17 mouse cellular contexts compared by ENCODE assay signal in genomic region chr5:13624754-13625153, GRCm38 (mm10).
A peak's percentile ranks its signal among the peaks of the same experiment; 100 is the strongest.
DNase-seq lines count a peak whose midpoint lies in the region; ATAC-seq lines count a peak whose summit lies in the region.
"Had no signal": no experiment of that assay in that cellular context is flagged by ENCODE, and none has a peak within 500 bp of the region (broad histone marks: within the 10 kb centered on the region; RNA-seq: fewer than 3 reads in every experiment).

No protein-coding gene starts in this region.

- H3K9ac ChIP-seq in midbrain, embryonic 16.5 days (ENCODE audit: low read depth, low read length), result no peak overlapping the region
- H3K9ac ChIP-seq in hindbrain, embryonic 14.5 days, result no peak overlapping the region
- H3K9ac ChIP-seq: embryonic facial prominence, embryonic 12.5 days; heart, embryonic 12.5 days; limb, embryonic 12.5 days; liver, embryonic 13.5 days had no signal

- H3K4me3 ChIP-seq in midbrain, embryonic 10.5 days, result no peak overlapping the region
- H3K4me3 ChIP-seq in midbrain, embryonic 16.5 days (ENCODE audit: low read depth, low read length), result no peak overlapping the region
- H3K4me3 ChIP-seq in embryonic facial prominence, embryonic 10.5 days, result no peak overlapping the region
- no peak overlapping the region for H3K4me3 ChIP-seq in hindbrain, embryonic 14.5 days (replicated peaks; ENCODE audit: low read length)
- H3K4me3 ChIP-seq: embryonic facial prominence, embryonic 12.5 days; heart, embryonic 12.5 days; layer of hippocampus, adult 2 months; limb, embryonic 12.5 days; liver, embryonic 13.5 days had no signal

- peaks cover 32% of the 10 kb centered on the region for H3K4me1 ChIP-seq in midbrain, embryonic 10.5 days
- H3K4me1 ChIP-seq in midbrain, embryonic 16.5 days (ENCODE audit: control insufficient read depth, insufficient read depth, low read length), result peaks cover 7% of the 10 kb centered on the region
- H3K4me1 ChIP-seq in embryonic facial prominence, embryonic 10.5 days, result peaks cover 17% of the 10 kb centered on the region
- peaks cover 4% of the 10 kb centered on the region; the same call in 1 of the 2 replicates for H3K4me1 ChIP-seq in hindbrain, embryonic 14.5 days (replicated peaks; ENCODE audit: control insufficient read depth, insufficient read depth, low read length)
- H3K4me1 ChIP-seq: heart, embryonic 12.5 days; liver, embryonic 13.5 days had no signal

- no peaks in the 10 kb centered on the region for H3K36me3 ChIP-seq in midbrain, embryonic 10.5 days
- H3K36me3 ChIP-seq in midbrain, embryonic 16.5 days (ENCODE audit: control insufficient read depth, insufficient read depth, low read length), result no peaks in the 10 kb centered on the region
- no peaks in the 10 kb centered on the region for H3K36me3 ChIP-seq in embryonic facial prominence, embryonic 10.5 days (replicated peaks)
- H3K36me3 ChIP-seq in hindbrain, embryonic 14.5 days (replicated peaks; ENCODE audit: control insufficient read depth, insufficient read depth), result no peaks in the 10 kb centered on the region
- H3K36me3 ChIP-seq: embryonic facial prominence, embryonic 12.5 days; heart, embryonic 12.5 days; limb, embryonic 12.5 days; liver, embryonic 13.5 days had no signal

- peaks cover 78% of the 10 kb centered on the region for H3K27me3 ChIP-seq in midbrain, embryonic 10.5 days (ENCODE audit: low read depth, poor library complexity, severe bottlenecking)
- no peaks in the 10 kb centered on the region; the same call in 1 of the 2 replicates for H3K27me3 ChIP-seq in midbrain, embryonic 16.5 days (ENCODE audit: control insufficient read depth, insufficient read depth, low read depth, low read length)
- H3K27me3 ChIP-seq in embryonic facial prominence, embryonic 10.5 days (replicated peaks; ENCODE audit: low read depth, poor library complexity, severe bottlenecking), result peaks cover 21% of the 10 kb centered on the region
- H3K27me3 ChIP-seq in hindbrain, embryonic 14.5 days (ENCODE audit: control insufficient read depth, insufficient read depth, low read length), result no peaks in the 10 kb centered on the region; the same call in 1 of the 2 replicates
- H3K27me3 ChIP-seq: embryonic facial prominence, embryonic 12.5 days; heart, embryonic 12.5 days; limb, embryonic 12.5 days; liver, embryonic 13.5 days had no signal

- WGBS in midbrain, embryonic 10.5 days, result 26% methylated on average over 5 of the region's 5 CpGs
- 16% methylated on average over 5 of the region's 5 CpGs for WGBS in midbrain, embryonic 16.5 days
- 19% methylated on average over 5 of the region's 5 CpGs for WGBS in embryonic facial prominence, embryonic 10.5 days
- WGBS in hindbrain, embryonic 14.5 days, result 11% methylated on average over 5 of the region's 5 CpGs

- DNase-seq in midbrain, embryonic 10.5 days (ENCODE audit: low spot score), result peak; percentile 44
- DNase-seq in embryonic facial prominence, embryonic 10.5 days (ENCODE audit: low spot score), result peak; percentile 24
- DNase-seq in hindbrain, embryonic 14.5 days (ENCODE audit: low spot score), result no peak
- DNase-seq in retina, embryonic 14.5 days (ENCODE audit: low spot score), result peak; percentile 73
- DNase-seq in right cerebral cortex, adult 18-20 months, result no peak
- no peak for DNase-seq in frontal cortex, postnatal 14 days (ENCODE audit: low spot score in 2 of 2)
- DNase-seq: cerebellum, adult 9-11 months; heart, postnatal 4 days; kidney, postnatal 10 days; liver, embryonic 13.5 days; thymus, postnatal 36 days had no signal

- H3K9me3 ChIP-seq in midbrain, embryonic 10.5 days (replicated peaks), result no peaks in the 10 kb centered on the region
- H3K9me3 ChIP-seq in midbrain, embryonic 16.5 days (replicated peaks; ENCODE audit: control insufficient read depth, low read length, poor library complexity, severe bottlenecking), result no peaks in the 10 kb centered on the region
- no peaks in the 10 kb centered on the region for H3K9me3 ChIP-seq in embryonic facial prominence, embryonic 10.5 days
- no peaks in the 10 kb centered on the region for H3K9me3 ChIP-seq in hindbrain, embryonic 14.5 days (ENCODE audit: control insufficient read depth, low read length)
- H3K9me3 ChIP-seq: embryonic facial prominence, embryonic 12.5 days; heart, embryonic 12.5 days; limb, embryonic 12.5 days; liver, embryonic 13.5 days had no signal

- no peak overlapping the region for H3K4me2 ChIP-seq in midbrain, embryonic 16.5 days (ENCODE audit: low read length)
- H3K4me2 ChIP-seq in hindbrain, embryonic 14.5 days (replicated peaks), result no peak overlapping the region
- H3K4me2 ChIP-seq: embryonic facial prominence, embryonic 12.5 days; heart, embryonic 12.5 days; limb, embryonic 12.5 days; liver, embryonic 13.5 days had no signal

- no peak for ATAC-seq in midbrain, embryonic 16.5 days
- ATAC-seq in hindbrain, embryonic 14.5 days (ENCODE audit: low FRiP score), result peak; percentile 22; the same call in 1 of the 2 replicates
- ATAC-seq: intestine, postnatal 0 days had no signal

- no peak overlapping the region for H3K27ac ChIP-seq in midbrain, embryonic 10.5 days (replicated peaks)
- H3K27ac ChIP-seq in midbrain, embryonic 16.5 days (ENCODE audit: low read length), result no peak overlapping the region
- H3K27ac ChIP-seq in embryonic facial prominence, embryonic 10.5 days (replicated peaks), result no peak overlapping the region
- H3K27ac ChIP-seq in hindbrain, embryonic 14.5 days, result no peak overlapping the region
- H3K27ac ChIP-seq: embryonic facial prominence, embryonic 12.5 days; layer of hippocampus, adult 2 months; limb, embryonic 12.5 days; liver, embryonic 13.5 days had no signal

Comparison
In these comparisons a context has a peak if more than half of its experiments do, and no peak if none do; other contexts are left out.
1. DNase-seq: peak in midbrain, embryonic 10.5 days (single experiment), embryonic facial prominence, embryonic 10.5 days (single experiment) and retina, embryonic 14.5 days (single experiment); none in hindbrain, embryonic 14.5 days (single experiment), right cerebral cortex, adult 18-20 months (single experiment) and frontal cortex, postnatal 14 days (0 of 2).